Mouse (Mus musculus) ovary, postnatal 10 days (tissue): ENCODE results near the gene Gm10428.
"Not testable (repeated sequence)": the region's sequence is repeated elsewhere in the genome, so short reads cannot be mapped to it uniquely, and the experiment has no call there.

Source experiments
- DNase-seq: peaks from one replicate; pipeline ENCODE4 v3.0.0; 2022; ENCODE audit warnings: low spot score

Gene Gm10428

DNA sequence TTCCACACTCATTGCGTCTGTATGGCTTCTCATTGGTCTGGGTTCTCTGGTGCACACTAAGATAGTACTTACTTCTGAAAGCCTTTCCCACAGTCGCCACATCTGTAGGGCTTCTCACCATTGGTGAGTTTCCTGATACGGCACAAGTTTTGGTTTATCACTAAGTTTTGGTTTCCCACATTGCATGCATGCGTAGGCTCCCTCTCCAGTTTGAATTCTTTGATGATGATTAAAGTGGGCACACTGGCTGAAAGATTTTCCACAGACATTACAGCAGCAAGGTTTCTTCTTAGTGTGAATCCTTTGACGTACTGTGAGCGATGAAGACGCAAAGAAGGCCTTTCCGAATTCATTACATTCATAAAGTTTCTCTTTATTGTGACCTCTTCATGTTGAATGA, at the start of gene Gm10428:
TSS of gene Gm10428 (plus strand) at position 321 of the 400 bp plus-strand sequence.
- DNase-seq = no peak

DNA sequence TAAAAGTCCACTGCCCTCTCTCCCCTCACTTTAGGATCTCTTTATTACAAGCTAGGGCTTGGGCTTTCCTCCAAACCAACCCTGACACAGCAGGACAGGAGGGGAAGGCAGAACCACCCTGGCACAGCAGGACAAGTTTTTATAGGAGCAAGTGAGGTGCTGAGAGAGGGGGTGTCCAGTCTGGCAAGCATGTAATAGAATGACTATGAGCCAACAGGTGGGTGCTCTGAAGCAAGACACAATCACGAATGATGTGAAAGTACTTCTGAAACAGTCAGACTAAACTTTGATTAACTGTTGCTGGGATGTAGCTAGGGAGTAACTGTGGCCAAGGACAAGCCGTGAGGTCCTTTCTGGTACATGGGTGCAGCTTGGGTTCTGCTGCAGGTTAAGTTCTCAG, 46.8 kb upstream of the Gm10428 start:
- DNase-seq = no peak

DNA sequence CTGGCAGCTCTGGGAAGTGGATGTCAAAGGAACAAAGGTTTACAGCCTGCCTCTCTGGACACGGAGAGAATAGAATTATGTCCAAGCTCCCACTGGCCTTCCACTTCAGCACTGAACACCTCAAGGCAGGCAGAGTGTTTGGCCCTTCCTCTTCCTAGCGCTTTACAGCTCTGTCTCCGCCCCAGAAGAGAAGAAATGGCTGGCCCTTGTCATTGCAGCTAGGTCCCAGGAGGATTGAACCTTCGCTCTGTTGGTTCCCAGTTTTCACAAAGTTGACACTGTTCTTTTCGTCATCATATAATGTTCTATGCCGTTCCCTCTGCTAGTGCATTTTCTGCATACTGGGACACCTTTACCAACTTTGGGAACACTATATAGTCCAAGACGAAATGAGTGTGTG, 44.6 kb upstream of the Gm10428 start:
- no peak for DNase-seq

DNA sequence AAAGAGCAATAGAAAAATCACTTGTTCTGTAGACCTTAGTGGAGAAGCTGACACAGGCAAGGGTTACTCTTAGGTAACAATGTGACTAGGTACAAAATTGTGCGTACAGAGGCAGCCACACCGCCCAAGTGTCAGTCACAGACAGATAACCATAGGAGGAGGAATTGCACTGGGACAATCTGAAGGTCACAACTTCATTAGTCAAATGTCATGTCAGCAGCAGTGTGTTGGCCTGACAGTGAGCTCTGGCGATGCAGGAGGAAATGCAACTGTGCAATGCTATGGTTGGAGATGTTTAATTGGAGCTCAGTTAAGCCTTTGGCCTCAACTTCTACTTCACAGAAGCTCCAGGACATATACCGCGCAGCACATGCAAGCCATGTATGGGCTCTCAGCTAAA, 42.2 kb upstream of the Gm10428 start:
- no peak for DNase-seq

DNA sequence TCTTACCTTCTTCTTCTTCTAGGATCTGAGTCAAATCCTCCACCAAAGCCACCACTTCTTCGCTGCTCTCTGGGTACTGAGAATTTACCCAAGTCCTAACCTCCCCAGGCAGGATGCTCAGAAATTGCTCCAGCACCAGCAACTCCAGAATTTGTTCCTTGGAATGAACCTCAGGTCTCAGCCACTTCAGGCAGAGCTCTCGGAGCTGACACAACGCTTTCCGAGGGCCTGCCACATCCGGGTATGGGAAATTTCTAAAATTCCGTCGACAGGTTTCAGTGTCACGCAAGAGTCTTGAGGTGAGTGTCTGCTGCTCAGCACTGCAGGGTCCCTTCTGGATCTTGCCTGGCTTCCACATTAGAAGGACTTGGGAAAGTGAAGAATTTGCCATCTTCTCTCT, 24.6 kb upstream of the Gm10428 start:
- no peak for DNase-seq

GRCm38 (mm10) chr11:62731311-62732021, 21.4 kb upstream of the Gm10428 start, which contains the start of gene Zfp287:
Gene Zfp287 (minus strand): TSS chr11:62731905.
- peak; percentile 64 for DNase-seq

DNA sequence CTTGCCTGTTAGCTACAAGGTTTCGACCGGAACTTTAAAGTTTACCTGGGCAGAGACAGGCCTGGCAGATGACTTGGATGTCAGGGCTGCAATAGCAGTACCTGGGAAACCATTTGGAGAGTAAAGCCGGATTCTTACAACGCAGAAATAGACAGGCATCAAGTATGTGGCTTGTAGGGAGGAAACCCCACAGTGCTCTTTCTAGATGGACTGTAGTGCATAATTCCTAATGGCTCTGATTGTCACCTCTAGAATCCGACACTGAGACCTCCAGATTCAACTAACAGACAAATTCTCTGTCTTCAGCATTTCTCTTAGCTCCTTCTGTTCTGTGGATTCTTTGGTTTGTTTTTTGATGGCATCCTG, 20.9 kb upstream of the Gm10428 start:
- DNase-seq = no peak

DNA sequence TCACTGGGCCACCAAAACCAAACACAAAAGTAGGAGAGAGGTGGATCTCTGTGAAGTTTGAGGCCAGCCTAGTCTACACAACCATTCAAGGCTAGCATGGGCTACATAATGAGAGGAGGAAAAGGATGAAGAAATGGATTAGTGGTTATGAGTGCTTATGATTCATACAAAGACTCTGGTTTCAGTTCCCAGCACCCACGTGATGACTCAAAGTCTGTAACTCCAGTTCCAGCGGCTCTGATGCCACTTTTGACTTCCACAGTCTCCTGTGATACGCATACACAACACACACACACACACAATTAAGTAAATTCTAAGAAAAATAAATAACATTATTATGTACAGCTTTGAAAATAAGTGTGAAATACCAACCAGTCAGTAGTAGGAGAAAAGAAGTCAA, 20.2 kb upstream of the Gm10428 start:
- no peak for DNase-seq

GRCm38 (mm10) chr11:62741186-62741585, 11.7 kb upstream of the Gm10428 start:
- DNase-seq = no peak

GRCm38 (mm10) chr11:62742261-62742957, 10.5 kb upstream of the Gm10428 start:
- no peak for DNase-seq

- peak; percentile 25 for DNase-seq
These were observed 8.8 kb upstream of the Gm10428 start for GRCm38 (mm10) chr11:62744103-62744502.

DNA sequence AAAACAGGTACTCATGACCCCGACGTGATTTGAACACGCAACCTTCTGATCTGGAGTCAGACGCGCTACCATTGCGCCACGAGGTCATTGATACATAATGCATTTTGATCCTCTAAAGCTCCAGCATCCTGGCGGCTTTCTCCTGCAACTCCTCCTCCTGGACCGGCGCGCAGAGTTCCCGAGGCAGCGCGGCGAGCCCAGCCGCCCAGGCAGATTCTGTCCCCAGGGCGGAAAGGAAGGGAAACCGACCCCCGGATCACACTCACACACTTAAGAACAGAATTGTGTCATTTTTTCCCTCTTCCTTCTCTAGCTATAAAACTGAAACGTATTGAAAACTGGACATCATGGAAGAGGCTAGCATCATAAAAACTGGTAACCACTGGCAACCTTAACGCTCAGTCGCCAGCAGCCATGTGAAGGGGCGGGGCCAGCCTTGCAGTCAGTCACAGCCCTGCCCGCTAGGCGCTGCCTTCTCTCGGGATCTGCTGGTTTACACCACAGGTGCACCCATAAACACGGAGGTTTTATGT, 6.8 kb upstream of the Gm10428 start:
- no peak for DNase-seq

DNA sequence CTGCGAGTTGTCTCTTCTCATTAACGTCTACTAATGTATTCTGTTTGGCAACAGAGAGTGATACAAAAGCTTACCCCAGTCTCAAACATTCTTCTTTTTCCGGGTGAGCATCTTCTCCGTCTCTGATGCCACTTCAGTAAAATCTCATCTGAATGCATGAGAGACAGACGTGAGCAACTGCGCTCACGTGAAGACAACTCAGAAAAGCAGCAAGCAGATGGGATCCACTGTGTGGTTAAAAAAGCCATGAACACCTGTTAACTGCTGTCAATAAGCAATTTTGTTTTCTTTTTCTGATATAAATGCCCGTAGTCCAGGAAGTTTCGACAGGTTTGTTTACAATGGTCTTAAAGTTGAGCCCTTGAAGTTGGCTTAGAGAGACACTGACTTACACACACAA, 5.7 kb upstream of the Gm10428 start:
- DNase-seq = no peak

DNA sequence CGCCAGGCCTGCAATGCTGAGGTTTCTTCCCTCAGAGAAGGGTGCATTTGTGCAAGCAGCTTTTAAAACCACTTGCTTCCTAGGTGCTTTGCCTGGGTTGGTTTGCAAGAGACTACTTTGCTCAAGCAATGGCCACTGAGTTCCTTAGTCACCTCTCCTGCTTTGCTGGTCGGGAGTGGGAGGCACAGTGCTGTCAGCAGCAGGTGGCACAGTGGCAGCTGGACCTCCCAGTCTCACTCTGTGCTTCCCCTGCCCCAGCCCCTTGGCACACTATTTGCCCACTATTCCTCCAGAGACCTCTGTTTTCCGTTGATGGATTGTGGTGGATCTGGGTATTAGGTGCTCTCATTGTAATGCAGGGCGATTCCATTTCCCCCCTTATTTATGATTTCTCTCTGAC, 4.8 kb upstream of the Gm10428 start:
- no peak for DNase-seq

GRCm38 (mm10) chr11:62749445-62749844, 3.5 kb upstream of the Gm10428 start:
- not testable (repeated sequence) for DNase-seq

DNA sequence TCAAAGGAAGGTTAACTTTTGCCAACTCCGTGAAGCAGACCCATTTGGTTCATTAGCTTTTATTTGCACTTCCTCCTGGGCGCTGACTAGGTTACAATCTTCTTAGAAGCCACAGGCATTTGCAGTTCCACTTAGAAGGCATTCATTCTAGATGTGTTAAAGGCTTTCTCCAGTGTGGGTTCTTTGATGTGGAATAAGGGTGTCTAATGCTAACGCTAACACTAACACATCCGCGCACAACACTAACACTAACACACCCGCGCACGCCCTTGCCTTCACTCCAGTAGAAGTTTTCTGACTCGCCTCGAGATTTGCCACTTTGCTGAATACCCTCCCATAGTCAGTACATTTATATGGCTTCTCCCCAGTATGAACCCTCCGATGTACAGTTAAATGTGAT, 709 bp upstream of the Gm10428 start:
- no peak for DNase-seq

- peak; percentile 92 for DNase-seq
These were observed 3.7 kb downstream of the Gm10428 start for GRCm38 (mm10) chr11:62756456-62757142.

DNA sequence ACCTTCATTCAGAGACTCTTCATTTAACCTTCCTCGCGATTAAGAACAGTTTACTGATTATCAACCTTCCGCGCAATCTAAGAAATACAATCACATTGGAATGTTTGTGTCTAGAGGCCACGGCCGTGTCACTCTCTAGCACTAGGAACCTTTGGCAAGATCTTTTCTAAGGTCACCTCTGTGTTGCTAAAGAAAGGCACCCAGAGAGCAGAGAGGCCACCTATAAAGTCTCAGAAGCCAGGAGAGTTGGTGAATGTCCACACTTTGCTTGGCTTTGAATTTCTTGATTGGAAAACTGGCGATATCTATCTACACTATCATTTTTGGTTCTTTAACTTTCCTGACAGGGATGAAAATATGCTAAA, 4.2 kb downstream of the Gm10428 start:
- DNase-seq = no peak

- DNase-seq = no peak
These were observed 5.0 kb downstream of the Gm10428 start for GRCm38 (mm10) chr11:62757906-62758305.

DNA sequence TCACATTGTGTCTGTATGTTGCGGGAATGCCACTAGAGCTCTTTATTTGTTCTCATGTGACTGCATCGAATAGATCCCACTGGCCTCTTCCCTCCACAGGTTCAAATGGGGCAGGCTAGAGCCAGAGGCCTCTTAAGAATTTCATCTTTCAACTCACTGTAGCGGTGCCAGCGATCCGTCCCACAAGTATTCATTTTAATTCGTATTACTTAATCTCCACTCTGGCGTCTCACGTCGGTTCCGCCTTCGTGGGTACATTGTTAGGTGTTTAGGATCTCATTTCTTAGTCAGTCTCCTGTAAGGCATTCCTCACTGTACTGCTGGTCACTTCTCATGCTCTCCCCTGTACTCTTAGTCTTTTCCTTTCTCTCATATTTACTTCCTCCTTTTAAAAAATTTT, 5.6 kb downstream of the Gm10428 start:
- no peak for DNase-seq

DNA sequence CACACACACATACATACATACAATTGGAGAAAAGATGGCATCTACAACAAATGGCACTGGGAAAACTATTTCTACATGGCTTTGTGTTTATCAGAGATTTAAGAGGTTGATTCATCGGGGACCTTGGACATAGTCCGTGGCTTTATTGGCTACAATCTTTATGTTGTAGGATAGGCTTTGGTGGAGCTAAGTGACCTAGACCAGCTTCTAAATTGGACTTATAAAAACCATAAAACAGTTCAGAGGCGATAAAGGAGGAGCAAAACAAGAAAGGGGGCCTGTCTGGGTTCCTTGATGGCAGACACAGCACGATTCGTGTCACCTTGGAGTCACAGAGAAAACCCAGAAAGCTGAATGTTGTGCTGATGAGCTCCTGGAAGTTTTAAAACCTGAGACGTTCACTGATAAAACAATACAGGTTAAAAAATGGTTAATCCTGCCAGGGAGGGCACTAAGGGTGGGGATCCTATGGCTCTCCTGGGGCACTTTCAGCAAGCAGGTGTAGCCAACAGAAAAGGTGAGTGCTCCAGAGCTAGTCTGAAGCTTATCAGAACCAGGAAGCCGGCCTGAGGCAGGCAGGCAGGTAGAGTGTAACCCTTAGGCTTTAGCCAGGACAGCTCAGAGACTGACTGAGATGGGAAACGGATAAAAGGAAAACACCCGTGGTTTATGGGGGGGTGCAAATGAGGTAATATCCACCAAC, 8.0 kb downstream of the Gm10428 start:
- DNase-seq = no peak

DNA sequence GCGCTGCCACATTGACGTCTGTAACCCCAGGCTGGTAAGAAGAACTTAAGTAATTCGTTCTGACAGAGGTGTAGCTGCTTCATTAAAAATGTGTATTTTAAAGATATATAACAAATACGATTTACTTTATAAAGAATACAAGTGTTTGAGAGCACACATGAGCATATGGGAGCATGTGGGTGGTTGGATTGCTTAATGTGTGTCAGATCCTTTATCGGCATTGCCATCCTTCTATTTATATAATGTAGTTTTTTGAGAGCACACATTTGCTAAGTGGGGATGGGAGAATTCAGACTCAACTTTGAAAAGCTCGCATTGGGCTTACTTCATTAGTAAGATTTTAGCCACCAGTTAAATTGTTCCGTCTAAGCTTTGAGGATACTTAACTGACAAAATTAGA, 23.6 kb downstream of the Gm10428 start:
- no peak for DNase-seq
